Mouse (Mus musculus) cerebellum, adult 2 months (tissue): ENCODE measurements around the gene Idh3a.

ENCODE experiments used
- CTCF ChIP-seq: fragments of 200-500 bp; IDR thresholded peaks from 2 replicates; pipeline ENCODE4 v1.5.1; 2011; ENCODE audit warnings: low read depth, mild to moderate bottlenecking, control low read depth, low read length, moderate library complexity, borderline replicate concordance; ENCODE audit not compliant: insufficient read depth
- POLR2A ChIP-seq: fragments of 200-500 bp; IDR thresholded peaks from 2 replicates; pipeline ENCODE4 v1.6.1; 2011; ENCODE audit warnings: low read length, control low read depth, borderline replicate concordance; ENCODE audit not compliant: insufficient read depth

GRCm38 (mm10) chr9:54555044-54555443 lies 31.1 kb upstream of the Idh3a start:
- TF ChIP-seq POLR2A (no peak), CTCF (no peak)
